Mouse (Mus musculus): Measurements from ENCODE around the gene Plekhg3.

The Plekhg3 gene

GRCm38 (mm10) chr12:76552958-76553357 is 22.3 kb downstream of the Plekhg3 start:
- no peak for DNase-seq

GRCm38 (mm10) chr12:76553917-76554316 is 23.2 kb downstream of the Plekhg3 start:
- no peak for DNase-seq

- peak; percentile 65 to 78 for DNase-seq
Observed at GRCm38 (mm10) chr12:76554392-76554791, 23.7 kb downstream of the Plekhg3 start.

- no peak for DNase-seq
Observed at GRCm38 (mm10) chr12:76554871-76555386, 24.2 kb downstream of the Plekhg3 start.

- DNase-seq = no peak
Observed at GRCm38 (mm10) chr12:76556187-76556586, 25.5 kb downstream of the Plekhg3 start.

- no peak for DNase-seq
Observed at GRCm38 (mm10) chr12:76556745-76557389, 26.2 kb downstream of the Plekhg3 start.

GRCm38 (mm10) chr12:76558206-76558605 is 27.5 kb downstream of the Plekhg3 start:
- DNase-seq = peak; percentile 77 to 83

- DNase-seq = no peak
Observed at GRCm38 (mm10) chr12:76562196-76562595, 31.5 kb downstream of the Plekhg3 start.

GRCm38 (mm10) chr12:76566284-76566683 is 35.6 kb downstream of the Plekhg3 start:
- DNase-seq = no peak

GRCm38 (mm10) chr12:76570221-76570940 is 39.7 kb downstream of the Plekhg3 start:
- no peak for DNase-seq

- peak; percentile 80 to 83 for DNase-seq
Observed at GRCm38 (mm10) chr12:76571266-76571665, 40.6 kb downstream of the Plekhg3 start.

GRCm38 (mm10) chr12:76572261-76573251 is 41.9 kb downstream of the Plekhg3 start:
- peak; percentile 92 to 97 for DNase-seq

- DNase-seq = peak; percentile 51 to 69
Observed at GRCm38 (mm10) chr12:76573381-76573780, 42.7 kb downstream of the Plekhg3 start.

- no peak for DNase-seq
Observed at GRCm38 (mm10) chr12:76574815-76575214, 44.1 kb downstream of the Plekhg3 start.

- no peak for DNase-seq
Observed at GRCm38 (mm10) chr12:76576061-76576460, 45.4 kb downstream of the Plekhg3 start.

GRCm38 (mm10) chr12:76576806-76577205 is 46.1 kb downstream of the Plekhg3 start:
- no peak for DNase-seq

- no peak for DNase-seq
Observed at GRCm38 (mm10) chr12:76577858-76578257, 47.2 kb downstream of the Plekhg3 start.

- DNase-seq = peak; percentile 57 to 61
Observed at GRCm38 (mm10) chr12:76578465-76578864, 47.8 kb downstream of the Plekhg3 start.

GRCm38 (mm10) chr12:76579806-76580205 is 49.1 kb downstream of the Plekhg3 start:
- DNase-seq = no peak

GRCm38 (mm10) chr12:76582139-76582538 is 51.4 kb downstream of the Plekhg3 start:
- peak in 1 of 2 experiments; percentile 54 for DNase-seq

- DNase-seq = peak; percentile 60 to 71
Observed at GRCm38 (mm10) chr12:76582841-76583240, 52.1 kb downstream of the Plekhg3 start.

GRCm38 (mm10) chr12:76583454-76583853 is 52.8 kb downstream of the Plekhg3 start:
- DNase-seq = no peak

- DNase-seq = no peak
Observed at GRCm38 (mm10) chr12:76585028-76585427, 54.3 kb downstream of the Plekhg3 start.
